8 mouse cellular contexts compared by ENCODE assay signal in the genomic region with DNA sequence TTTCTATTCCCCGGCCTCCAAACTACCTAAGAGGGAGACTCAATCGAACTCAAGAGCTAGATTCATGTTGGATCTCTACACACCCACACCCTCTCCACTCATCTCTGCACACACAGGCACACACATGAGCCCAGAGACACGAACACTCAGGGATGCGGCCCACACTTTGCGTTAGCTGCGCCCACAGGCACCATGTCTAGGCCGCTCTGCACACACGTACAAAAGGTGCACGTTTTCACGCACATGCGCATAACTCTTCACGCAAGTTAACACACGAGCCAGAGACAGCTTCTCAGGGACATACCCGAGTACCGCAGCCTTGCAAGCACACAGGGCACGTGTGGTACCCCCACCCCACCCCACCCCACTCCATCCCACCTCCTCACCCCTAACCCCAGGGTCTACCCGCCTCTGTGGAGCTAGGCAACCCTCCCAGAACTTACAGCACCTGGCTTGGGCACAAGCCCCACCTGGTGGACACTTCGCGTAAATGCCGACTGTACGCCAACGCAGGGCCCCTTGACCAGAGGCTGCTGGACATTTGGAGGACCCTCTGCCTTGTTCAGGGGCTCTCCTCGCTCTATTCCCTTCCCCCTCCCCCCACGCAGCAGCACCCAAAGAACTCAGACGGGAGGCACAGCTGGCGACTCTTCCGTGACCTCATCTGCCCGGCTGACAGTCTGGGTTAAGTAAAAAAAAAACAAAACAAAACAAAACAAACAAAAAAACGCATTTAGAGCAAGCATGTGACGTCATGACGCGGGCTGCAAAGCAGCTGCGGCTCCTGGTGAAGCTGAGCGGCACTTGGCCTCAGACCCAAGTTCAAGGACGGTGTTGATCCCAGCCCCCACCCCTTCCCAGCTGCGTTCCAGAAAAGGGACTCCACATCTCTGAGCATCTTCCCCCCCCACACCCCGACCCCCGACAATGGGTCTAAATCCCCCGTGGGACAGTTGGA. TPM values are rescaled to one million over a fixed set of nuclear protein-coding genes. Genes with fewer than 3 reads are reported as not detected.
DNase-seq lines count a peak whose midpoint lies in the region; ATAC-seq and TF ChIP-seq lines count a peak whose summit lies in the region.

No protein-coding gene starts in this region.

- H3K27me3 ChIP-seq in kidney, adult 2 months (replicated peaks; ENCODE audit: control insufficient read depth, insufficient read depth, low read length) = no peaks in the 10 kb centered on the region
- peaks cover under 1% of the 10 kb centered on the region for H3K27me3 ChIP-seq in lung, embryonic 16.5 days (ENCODE audit: control insufficient read depth, insufficient read depth, low read depth, low read length)

- peaks cover 5% of the 10 kb centered on the region; the same call in 1 of the 2 replicates for H3K4me1 ChIP-seq in cortical plate, adult 2 months (ENCODE audit: control insufficient read depth, insufficient read depth, low read length)
- H3K4me1 ChIP-seq in kidney, adult 2 months (ENCODE audit: control insufficient read depth, insufficient read depth, low read length) = no peaks in the 10 kb centered on the region
- H3K4me1 ChIP-seq in lung, embryonic 16.5 days (replicated peaks; ENCODE audit: control insufficient read depth, insufficient read depth, low read length) = peaks cover 4% of the 10 kb centered on the region; the same call in 1 of the 2 replicates
- peaks cover 6% of the 10 kb centered on the region for H3K4me1 ChIP-seq in olfactory bulb, adult 2 months (ENCODE audit: control insufficient read depth, insufficient read depth, low read length)

- peak overlapping the region; percentile 12 for H3K9ac ChIP-seq in lung, embryonic 16.5 days (ENCODE audit: low read length)

- peak; percentile 29; the same call in 1 of the 2 replicates for ATAC-seq in lung, embryonic 16.5 days (ENCODE audit: low read depth)

- H3K4me2 ChIP-seq in lung, embryonic 16.5 days (ENCODE audit: low read depth, low read length) = peak overlapping the region; percentile 60

- no peak for TF ChIP-seq POLR2A in cortical plate, adult 2 months (IDR thresholded peaks at IDR 0.05; ENCODE audit: extremely low read depth, insufficient read depth, low read length)
- TF ChIP-seq POLR2A in kidney, adult 2 months (IDR thresholded peaks at IDR 0.05; ENCODE audit: low read depth, low read length) = no peak
- TF ChIP-seq POLR2A in olfactory bulb, adult 2 months (IDR thresholded peaks at IDR 0.05; ENCODE audit: insufficient read depth, low read depth, low read length) = no peak

- H3K27ac ChIP-seq in cortical plate, adult 2 months (ENCODE audit: insufficient read depth, low read length) = no peak overlapping the region
- H3K27ac ChIP-seq in kidney, adult 2 months (ENCODE audit: insufficient read depth, low read depth, low read length) = no peak overlapping the region
- H3K27ac ChIP-seq in lung, embryonic 16.5 days (ENCODE audit: low read length) = no peak overlapping the region
- no peak overlapping the region for H3K27ac ChIP-seq in olfactory bulb, adult 2 months (ENCODE audit: insufficient read depth, low read depth, low read length)

- H3K9me3 ChIP-seq in lung, embryonic 16.5 days (ENCODE audit: control insufficient read depth, low read length) = peaks cover 5% of the 10 kb centered on the region

- no peaks in the 10 kb centered on the region for H3K36me3 ChIP-seq in kidney, adult 2 months (ENCODE audit: control insufficient read depth, insufficient read depth, low read length)
- H3K36me3 ChIP-seq in lung, embryonic 16.5 days (ENCODE audit: control insufficient read depth, insufficient read depth, low read length) = no peaks in the 10 kb centered on the region

- WGBS in kidney, adult 2 months = 21% methylated on average over 39 of the region's 39 CpGs
- 23% methylated on average over 39 of the region's 39 CpGs for WGBS in lung, embryonic 16.5 days
- 23% methylated on average over 39 of the region's 39 CpGs for WGBS in olfactory bulb, adult 2 months

- DNase-seq in 416B (ENCODE audit: low read depth) = peak; percentile 64
- peak; percentile 60 for DNase-seq in Muller cell, postnatal 12 days (ENCODE audit: inconsistent ontology term)
- DNase-seq in heart, adult 18-20 months = peak; percentile 50 to 64
- DNase-seq in kidney, adult 2 months = peak; percentile 49
- DNase-seq in layer of hippocampus, postnatal 14 days (ENCODE audit: low spot score in 2 of 2) = no peak

- no peak overlapping the region for H3K4me3 ChIP-seq in cortical plate, adult 2 months (ENCODE audit: insufficient read depth, low read length)
- peak overlapping the region; percentile 11; the same call in 1 of the 2 replicates for H3K4me3 ChIP-seq in kidney, adult 2 months (ENCODE audit: insufficient read depth, low read depth, low read length)
- peak overlapping the region; percentile 30 for H3K4me3 ChIP-seq in lung, embryonic 16.5 days (ENCODE audit: low read length)
- H3K4me3 ChIP-seq in olfactory bulb, adult 2 months (ENCODE audit: insufficient read depth, low read depth, low read length) = no peak overlapping the region

- TF ChIP-seq CTCF in cortical plate, adult 2 months (IDR thresholded peaks at IDR 0.05; ENCODE audit: extremely low read depth, insufficient read depth, low read length) = peak; percentile 78
- TF ChIP-seq CTCF in kidney, adult 2 months (conservative IDR thresholded peaks at IDR 0.05; ENCODE audit: insufficient read depth, insufficient read length, low read depth, low read length) = peak; percentile 78
- TF ChIP-seq CTCF in olfactory bulb, adult 2 months (IDR thresholded peaks at IDR 0.05; ENCODE audit: insufficient read depth, low read depth, low read length) = peak; percentile 72

RNA-seq across cellular contexts. Expression of gene Cux2, which starts 9.4 kb away (rescaled TPM):
- polyA plus RNA-seq in cortical plate, adult 2 months (2012; rRNA removed) = 104 and 109 TPM in 2 replicates
- total RNA-seq in heart, adult 18-20 months (2021) = 10 to 100 TPM; 19.3 to 19.4 TPM
- 3.2 and 3.6 TPM in 2 replicates for polyA plus RNA-seq in kidney, adult 2 months (2012; rRNA removed)
- polyA plus RNA-seq in lung, embryonic 16.5 days (2015; fragmentation: Nextera tagmentation; extraction: Ambion mirVana) = 1.5 and 2.3 TPM in 2 replicates
- not detected in 2 replicates for polyA plus RNA-seq in olfactory bulb, adult 2 months (2012; ENCODE audit: insufficient read depth, insufficient read length, low replicate concordance, missing spikeins)
- total RNA-seq in layer of hippocampus, postnatal 14 days (2021) = 10 to 100 TPM; 36.4 to 39.4 TPM

RNA-seq across cellular contexts. Expression of gene Myl2, which starts 41.4 kb away (rescaled TPM):
- polyA plus RNA-seq in cortical plate, adult 2 months (2012; rRNA removed) = 2.3 and 2.4 TPM in 2 replicates
- total RNA-seq in heart, adult 18-20 months (2021) = over 10,000 TPM; 22,032 to 23,824 TPM
- polyA plus RNA-seq in kidney, adult 2 months (2012; rRNA removed) = 0.90 and 11.8 TPM in 2 replicates
- 12.4 and 12.7 TPM in 2 replicates for polyA plus RNA-seq in lung, embryonic 16.5 days (2015; fragmentation: Nextera tagmentation; extraction: Ambion mirVana)
- not detected in 2 replicates for polyA plus RNA-seq in olfactory bulb, adult 2 months (2012; ENCODE audit: insufficient read depth, insufficient read length, low replicate concordance, missing spikeins)
- 1 to 10 TPM; 1.6 TPM for total RNA-seq in layer of hippocampus, postnatal 14 days (2021)

Comparison
In these comparisons a context has a peak if more than half of its experiments do, and no peak if none do; other contexts are left out.
1. DNase-seq: peak in 416B (single experiment), Muller cell, postnatal 12 days (single experiment), heart, adult 18-20 months (2 of 2) and kidney, adult 2 months (single experiment); none in layer of hippocampus, postnatal 14 days (0 of 2).
2. H3K4me3 ChIP-seq: peak in kidney, adult 2 months (single experiment) and lung, embryonic 16.5 days (single experiment); none in cortical plate, adult 2 months (single experiment) and olfactory bulb, adult 2 months (single experiment).
3. Peak in every context shown above with its lines, with median percentiles within 50 percentile points of each other: CTCF ChIP-seq.